Mouse (Mus musculus): ENCODE results near the gene Prmt1.
"Not testable (repeated sequence)": the region's sequence is repeated elsewhere in the genome, so short reads cannot be mapped to it uniquely, and the experiment has no call there.

The Prmt1 gene

GRCm38 (mm10) chr7:44986192-44986878, at the start of gene Prmt1:
TSS of gene Prmt1 (minus strand) at chr7:44986568.
- DNase-seq (ENCODE audit: low spot score), result peak; percentile 97

- no peak for DNase-seq (ENCODE audit: low spot score)
Measured at GRCm38 (mm10) chr7:45035631-45036030, 49.3 kb upstream of the Prmt1 start.

GRCm38 (mm10) chr7:45033722-45034359, 47.5 kb upstream of the Prmt1 start:
- no peak for DNase-seq (ENCODE audit: low spot score)

- DNase-seq (ENCODE audit: low spot score), result no peak
Measured at GRCm38 (mm10) chr7:45030857-45031256, 44.5 kb upstream of the Prmt1 start.

GRCm38 (mm10) chr7:45029995-45030394, 43.6 kb upstream of the Prmt1 start:
- DNase-seq (ENCODE audit: low spot score), result no peak

- no peak for DNase-seq (ENCODE audit: low spot score)
Measured at GRCm38 (mm10) chr7:45028351-45028750, 42.0 kb upstream of the Prmt1 start.

- DNase-seq (ENCODE audit: low spot score), result no peak
Measured at GRCm38 (mm10) chr7:45027761-45028160, 41.4 kb upstream of the Prmt1 start.

GRCm38 (mm10) chr7:45026256-45026655, 39.9 kb upstream of the Prmt1 start:
- no peak for DNase-seq (ENCODE audit: low spot score)

- no peak for DNase-seq (ENCODE audit: low spot score)
Measured at GRCm38 (mm10) chr7:45025601-45026220, 39.3 kb upstream of the Prmt1 start.

- DNase-seq (ENCODE audit: low spot score), result no peak
Measured at GRCm38 (mm10) chr7:45024281-45025248, 38.2 kb upstream of the Prmt1 start.

GRCm38 (mm10) chr7:45023711-45024110, 37.3 kb upstream of the Prmt1 start:
- DNase-seq (ENCODE audit: low spot score), result not testable (repeated sequence)

GRCm38 (mm10) chr7:45020225-45020624, 33.9 kb upstream of the Prmt1 start:
- DNase-seq (ENCODE audit: low spot score), result no peak

- DNase-seq (ENCODE audit: low spot score), result no peak
Measured at GRCm38 (mm10) chr7:45019031-45019571, 32.7 kb upstream of the Prmt1 start.

- DNase-seq (ENCODE audit: low spot score), result peak; percentile 79
Measured at GRCm38 (mm10) chr7:45017242-45018061, 31.1 kb upstream of the Prmt1 start, which contains the start of gene Rras. TSS of gene Rras (plus strand) at chr7:45017961.

GRCm38 (mm10) chr7:45016761-45017160, 30.4 kb upstream of the Prmt1 start:
- no peak for DNase-seq (ENCODE audit: low spot score)

- DNase-seq (ENCODE audit: low spot score), result peak; percentile 97
Measured at GRCm38 (mm10) chr7:45015957-45016612, 29.7 kb upstream of the Prmt1 start, which contains the start of gene Scaf1. TSS of gene Scaf1 (minus strand) at chr7:45016363.

- no peak for DNase-seq (ENCODE audit: low spot score)
Measured at GRCm38 (mm10) chr7:45015344-45015956, 29.1 kb upstream of the Prmt1 start.

- no peak for DNase-seq (ENCODE audit: low spot score)
Measured at GRCm38 (mm10) chr7:45014096-45014451, 27.7 kb upstream of the Prmt1 start.

GRCm38 (mm10) chr7:45013366-45014095, 27.2 kb upstream of the Prmt1 start:
- no peak for DNase-seq (ENCODE audit: low spot score)
